Mouse (Mus musculus) lung, postnatal 10 days (tissue): Measurements from ENCODE around the gene Abtb2.

Experiments
- DNase-seq: peaks from one replicate; pipeline ENCODE4 v3.0.0; 2021

Abtb2 gene

DNA sequence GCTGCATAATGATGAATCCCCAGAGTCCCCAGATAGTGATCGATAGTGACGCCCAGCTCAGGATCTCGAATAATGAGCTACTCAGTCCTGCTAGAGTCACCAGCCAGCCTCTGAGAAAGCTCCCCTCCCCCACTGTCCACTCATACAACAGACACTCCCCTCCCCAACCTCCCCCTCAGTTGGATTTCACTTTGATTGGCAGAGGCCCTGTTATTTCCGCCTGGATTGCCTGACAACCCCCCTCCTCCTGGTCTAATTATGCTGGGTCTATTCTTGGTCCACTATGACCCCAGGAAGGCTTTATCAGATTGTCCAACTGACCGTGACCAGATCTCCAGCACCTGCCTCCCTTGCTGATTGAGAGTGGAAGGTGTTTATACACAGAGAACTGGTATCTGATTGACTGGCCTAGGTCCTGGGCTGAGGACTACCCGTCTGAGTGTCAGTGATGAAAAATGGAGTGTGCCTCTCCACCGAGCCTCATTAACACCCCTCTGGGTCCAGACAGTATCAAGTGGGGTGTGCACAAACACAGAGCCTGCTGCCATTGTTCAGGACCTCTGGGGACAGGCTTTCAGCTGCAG lies 59.3 kb downstream of the Abtb2 start:
- peak; percentile 54 for DNase-seq

DNA sequence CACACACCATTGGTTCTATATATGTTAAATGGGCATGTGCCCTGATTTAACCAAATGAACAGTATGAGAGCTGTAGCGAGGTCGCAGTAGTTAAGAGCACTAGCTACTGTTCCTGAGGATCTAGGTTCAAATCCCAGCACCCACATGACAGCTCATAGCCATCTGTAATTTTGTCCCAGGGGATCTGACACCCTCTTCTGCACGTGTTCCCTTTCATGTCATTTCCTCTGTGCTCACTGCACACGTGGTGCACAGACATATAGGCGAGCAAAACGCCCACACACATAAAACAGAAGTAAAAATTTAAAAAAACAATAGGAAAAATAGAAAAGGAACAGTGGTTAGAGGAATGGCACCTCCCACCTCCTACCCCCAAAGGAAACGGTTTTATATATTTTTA lies 61.0 kb downstream of the Abtb2 start:
- no peak for DNase-seq

DNA sequence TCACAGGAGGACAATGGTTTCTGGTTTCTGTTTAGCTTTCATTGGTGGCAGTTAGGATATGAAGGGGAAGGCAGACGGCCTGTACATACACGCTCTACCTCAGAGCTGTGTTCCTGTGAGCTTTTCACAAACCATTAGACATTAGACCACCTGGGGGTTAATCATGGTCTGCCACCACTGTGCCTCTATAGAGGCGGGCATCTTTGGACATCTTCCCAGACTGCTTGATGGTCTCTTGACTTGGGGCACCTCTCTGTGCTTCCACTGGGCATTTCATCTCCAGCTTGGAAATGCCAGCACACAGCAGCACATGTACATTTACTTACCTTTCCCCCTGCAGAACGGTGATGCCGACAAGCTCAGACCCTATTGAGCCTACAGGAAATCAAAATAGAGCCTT lies 63.8 kb downstream of the Abtb2 start:
- no peak for DNase-seq

GRCm38 (mm10) chr2:103631293-103631717 lies 65.2 kb downstream of the Abtb2 start:
- DNase-seq: no peak

GRCm38 (mm10) chr2:103632136-103632925 lies 66.2 kb downstream of the Abtb2 start:
- DNase-seq: no peak

- no peak for DNase-seq
Measured at GRCm38 (mm10) chr2:103632926-103633250, 66.8 kb downstream of the Abtb2 start.

DNA sequence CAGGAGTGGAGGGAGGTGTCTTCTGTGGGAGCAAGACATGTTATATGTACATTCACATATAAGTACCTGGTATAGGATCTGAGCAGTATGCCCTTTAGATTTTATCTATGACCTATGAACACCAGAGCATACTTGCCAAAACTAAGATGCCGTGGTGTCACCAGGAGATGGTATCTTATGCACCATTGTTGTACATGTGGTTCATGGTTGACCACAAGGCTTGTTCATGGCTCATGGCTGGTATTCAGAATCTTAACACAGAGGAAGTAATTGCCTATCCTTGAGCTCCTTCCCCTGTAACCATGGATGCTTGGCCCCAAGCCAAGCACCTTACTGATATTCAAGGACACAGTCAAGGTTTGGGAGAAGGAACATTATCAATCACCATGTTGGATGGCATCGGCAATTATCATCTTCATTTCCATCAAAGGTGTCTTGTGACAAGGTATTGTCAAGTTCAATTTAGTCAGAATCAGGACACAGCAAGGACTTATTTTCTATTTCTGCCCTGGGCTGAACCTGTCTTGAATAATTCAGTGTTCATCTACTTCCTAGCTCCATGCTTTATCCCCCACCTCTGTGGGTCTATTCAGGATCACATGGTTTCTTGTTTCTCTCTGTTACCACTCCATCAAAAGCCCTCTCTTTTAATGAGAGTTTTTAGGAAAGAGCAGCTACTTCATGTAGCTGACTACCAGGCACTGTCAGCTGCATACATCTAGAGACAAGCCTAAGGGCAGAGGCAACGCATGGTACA lies 69.8 kb downstream of the Abtb2 start:
- DNase-seq: no peak

GRCm38 (mm10) chr2:103637385-103637784 lies 71.3 kb downstream of the Abtb2 start:
- no peak for DNase-seq

DNA sequence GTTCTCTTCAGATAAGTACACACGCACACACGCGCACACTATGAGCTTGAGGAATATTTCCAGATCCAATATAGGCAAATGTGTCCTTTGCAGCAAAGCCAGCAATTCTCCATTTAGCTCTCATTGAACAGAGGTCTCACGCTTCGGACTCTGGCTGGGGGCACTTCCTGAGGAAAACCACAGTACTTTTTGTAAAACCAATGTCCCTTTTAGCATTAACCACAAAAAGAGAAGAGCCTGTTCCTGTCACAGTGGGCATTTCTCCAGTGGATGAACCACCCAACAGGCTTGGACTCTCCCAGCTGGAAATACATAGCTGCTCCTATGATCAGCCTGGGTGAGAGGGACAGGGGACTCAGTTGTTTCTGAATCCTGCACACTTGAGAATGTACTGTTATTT lies 71.8 kb downstream of the Abtb2 start:
- DNase-seq: no peak

DNA sequence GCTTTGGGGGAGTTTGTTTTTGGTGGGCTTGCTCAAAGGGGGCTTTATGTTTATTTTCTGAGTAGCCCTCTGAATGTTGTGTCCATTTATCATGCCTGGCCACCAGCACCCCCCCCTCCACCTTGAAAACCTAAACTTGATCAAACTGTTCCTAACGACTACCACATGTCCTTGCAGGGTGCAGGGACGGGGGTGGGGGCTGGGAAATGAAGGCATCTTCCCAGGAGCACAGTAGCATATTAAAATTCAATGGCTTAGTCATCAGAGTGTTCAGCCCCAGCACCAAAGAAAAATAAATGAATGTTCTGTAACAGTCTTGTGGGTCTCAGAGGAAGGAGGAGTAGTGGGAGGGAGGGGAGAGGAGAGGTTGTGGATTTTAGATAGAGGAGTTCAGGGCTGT lies 73.6 kb downstream of the Abtb2 start:
- no peak for DNase-seq

GRCm38 (mm10) chr2:103640861-103641260 lies 74.8 kb downstream of the Abtb2 start:
- no peak for DNase-seq

DNA sequence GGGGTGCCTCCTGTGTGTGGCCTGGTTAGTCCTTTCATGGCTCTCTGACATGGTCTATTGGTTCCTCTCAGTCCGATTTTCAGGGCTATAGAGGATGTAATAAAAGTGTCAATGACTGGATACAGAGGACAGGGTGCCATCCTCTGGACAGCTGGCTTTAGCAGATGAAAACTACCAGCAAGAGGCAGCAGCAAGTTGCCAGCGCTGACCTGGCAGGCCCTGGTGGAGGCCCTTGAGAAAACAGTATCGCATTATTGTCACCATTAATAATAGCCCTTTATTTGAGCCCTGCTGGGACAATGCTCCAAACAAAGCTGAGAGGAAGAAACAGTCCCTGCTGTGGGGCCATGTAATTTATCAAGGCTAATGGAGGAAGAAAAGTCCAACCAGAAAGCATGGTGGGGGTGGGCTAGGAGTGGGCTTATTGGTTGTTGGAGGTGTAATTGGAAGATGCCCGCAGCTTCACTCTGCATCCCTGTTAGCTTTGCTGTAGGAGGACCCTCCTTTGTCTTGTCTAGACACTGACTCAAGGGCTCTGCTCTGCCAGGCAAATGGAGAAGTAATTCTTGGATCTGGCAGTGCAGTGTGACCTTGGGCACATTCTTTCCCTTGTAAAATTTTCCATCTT lies 77.6 kb downstream of the Abtb2 start:
- DNase-seq: no peak

DNA sequence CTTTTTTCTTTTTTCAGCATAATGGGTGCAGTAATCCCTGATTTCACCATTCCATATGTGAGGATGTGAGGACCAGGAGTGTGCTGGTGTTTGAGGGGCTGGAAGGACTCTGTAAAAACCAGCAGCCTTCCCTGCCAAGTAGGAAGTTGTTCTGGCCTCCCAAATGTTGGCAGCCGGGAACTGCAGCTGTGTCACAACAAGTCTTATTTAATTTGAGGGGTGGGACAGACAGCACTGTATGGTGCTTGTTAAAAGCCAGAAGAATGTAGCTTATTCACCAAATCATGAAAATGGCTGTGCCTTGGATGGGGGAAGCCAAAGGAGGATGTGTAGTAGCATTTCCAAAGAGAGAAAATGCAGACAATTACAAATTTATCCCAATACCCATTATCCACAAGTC lies 78.3 kb downstream of the Abtb2 start:
- DNase-seq: no peak

- no peak for DNase-seq
Measured at GRCm38 (mm10) chr2:103650314-103650879, 84.3 kb downstream of the Abtb2 start.

- no peak for DNase-seq
Measured at GRCm38 (mm10) chr2:103652121-103652520, 86.0 kb downstream of the Abtb2 start.

- no peak for DNase-seq
Measured at GRCm38 (mm10) chr2:103655037-103655436, 88.9 kb downstream of the Abtb2 start.

- no peak for DNase-seq
Measured at GRCm38 (mm10) chr2:103656028-103656427, 89.9 kb downstream of the Abtb2 start.

GRCm38 (mm10) chr2:103659167-103659566 lies 93.1 kb downstream of the Abtb2 start:
- no peak for DNase-seq

DNA sequence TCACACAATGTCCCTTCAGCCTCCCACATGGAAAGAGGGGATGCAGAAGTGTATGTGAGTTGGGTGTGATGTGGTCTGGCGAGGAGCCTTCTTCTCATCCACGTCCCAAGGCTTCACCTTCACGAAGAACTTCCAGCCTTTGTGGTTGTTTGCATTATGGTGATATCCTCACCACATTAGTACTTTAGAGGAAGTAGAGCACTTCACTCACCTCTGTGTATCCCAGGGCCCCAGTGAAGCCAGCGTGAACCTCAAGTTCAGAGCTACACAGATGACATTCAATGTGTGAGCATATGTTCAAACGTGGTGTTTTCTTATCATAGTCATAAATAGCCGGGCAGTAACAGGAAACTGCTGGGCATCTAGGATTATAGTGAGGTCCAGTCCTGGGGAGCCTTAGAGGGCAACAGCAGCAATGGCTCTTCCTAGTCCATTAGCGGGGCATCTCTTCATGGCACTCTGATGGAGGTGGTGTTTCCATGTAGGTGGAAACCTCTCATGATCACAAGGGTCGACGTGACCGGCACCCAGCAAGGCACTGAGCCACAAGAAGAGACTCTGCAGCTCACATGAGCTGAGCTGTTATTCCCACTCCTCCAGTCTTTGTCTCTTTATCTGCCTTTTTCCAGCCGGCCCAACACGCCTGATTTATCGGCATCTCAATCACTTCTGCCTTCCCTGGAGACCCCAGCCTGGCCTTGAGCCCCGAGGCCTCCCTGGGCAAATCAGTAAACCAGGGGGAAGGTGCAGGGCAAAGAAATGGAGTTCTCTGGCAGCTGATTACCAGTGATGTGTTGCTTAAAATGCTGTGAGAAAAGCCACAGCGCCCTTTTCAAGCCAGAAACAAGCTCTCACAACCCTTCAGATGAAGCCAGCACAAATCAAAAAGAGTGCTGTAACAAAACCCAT lies 93.8 kb downstream of the Abtb2 start:
- DNase-seq: no peak

DNA sequence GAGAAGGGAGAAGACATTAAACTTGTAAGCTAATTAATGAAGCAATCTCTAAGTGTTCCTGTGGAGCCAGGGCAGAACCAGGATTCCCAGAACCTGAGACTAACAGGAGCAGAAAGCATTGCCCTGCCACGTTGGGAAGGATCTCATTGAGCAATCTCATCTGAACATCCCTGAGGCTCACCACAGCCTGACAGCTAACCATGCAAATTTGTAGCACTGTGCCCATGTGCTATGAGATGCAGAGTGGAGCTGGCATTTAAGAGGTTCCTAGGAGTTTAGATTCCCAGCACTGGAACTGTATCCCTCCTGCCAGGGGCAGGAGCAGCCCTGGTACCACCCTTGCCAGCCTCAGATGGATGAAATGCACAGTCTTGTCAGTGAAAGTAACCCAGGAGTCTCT lies 95.6 kb downstream of the Abtb2 start:
- DNase-seq: no peak

- peak; percentile 34 for DNase-seq
Measured at GRCm38 (mm10) chr2:103662121-103662520, 96.0 kb downstream of the Abtb2 start.

- no peak for DNase-seq
Measured at GRCm38 (mm10) chr2:103664341-103664740, 98.2 kb downstream of the Abtb2 start.
